Mouse (Mus musculus) CH12.LX (cell line): ENCODE measurements around the gene Tcp11l1. TPM values are rescaled to one million over a fixed set of nuclear protein-coding genes. Genes with fewer than 3 reads are reported as not detected.
A peak's percentile ranks its signal among the peaks of the same experiment; 100 is the strongest.

Experiments used
- DNase-seq: peaks from one replicate; pipeline ENCODE4 v3.0.0-alpha.2; 2013; ENCODE audit errors: extremely low read depth
- H3K27ac ChIP-seq: 2 replicates; pipeline ENCODE4 v1.5.1; 2012; ENCODE audit warnings: low read depth, mild to moderate bottlenecking, control low read depth, moderate library complexity; ENCODE audit not compliant: insufficient read depth
- H3K27me3 ChIP-seq: replicated peaks from 2 replicates; pipeline ENCODE3; 2012; ENCODE audit warnings: inconsistent platforms
- H3K36me3 ChIP-seq, 2 experiments: replicated peaks in 1 of 2; 2 replicates each; pipeline versions ENCODE3 to v1.6.1; 2012; ENCODE audit warnings: inconsistent platforms in 1 of 2, low read length in 1 of 2, mild to moderate bottlenecking in 1 of 2, mixed read lengths in 1 of 2, moderate library complexity in 1 of 2; ENCODE audit not compliant: control insufficient read depth in 1 of 2, insufficient read depth in 1 of 2
- H3K4me1 ChIP-seq, 2 experiments: 2 replicates each; pipeline ENCODE4 v1.6.1; 2012; ENCODE audit warnings: inconsistent platforms in 1 of 2, moderate library complexity in 1 of 2; ENCODE audit not compliant: insufficient read depth in 2 of 2, control insufficient read depth in 1 of 2
- H3K4me2 ChIP-seq: 2 replicates; pipeline ENCODE4 v1.6.1; 2012; ENCODE audit warnings: low read depth, mild to moderate bottlenecking, control low read depth; ENCODE audit not compliant: poor library complexity, insufficient read depth, severe bottlenecking
- H3K4me3 ChIP-seq, 3 experiments: fragments of 150-350 bp in 1 of 3; sonication (generic) in 1 of 3; replicated peaks in 1 of 3; 2 replicates each; pipeline versions ENCODE3 to v1.5.1; 2011 to 2012; ENCODE audit warnings: low read depth in 2 of 3, low read length in 2 of 3, mild to moderate bottlenecking in 2 of 3, moderate library complexity in 2 of 3, control low read depth in 1 of 3, improper control_type of control experiment in 1 of 3, inconsistent platforms in 1 of 3, mixed read lengths in 1 of 3; ENCODE audit not compliant: poor library complexity in 1 of 3
- H3K79me2 ChIP-seq: replicated peaks from 2 replicates; pipeline ENCODE4 v1.6.1; 2012; ENCODE audit warnings: mild to moderate bottlenecking, moderate library complexity; ENCODE audit not compliant: control insufficient read depth, poor library complexity, insufficient read depth, severe bottlenecking; ENCODE audit errors: extremely low read depth
- H3K9ac ChIP-seq: 2 replicates; pipeline ENCODE4 v1.6.1; 2012; ENCODE audit warnings: low read depth, mild to moderate bottlenecking, control low read depth, moderate library complexity; ENCODE audit not compliant: insufficient read depth
- H3K9me3 ChIP-seq: replicated peaks from 2 replicates; pipeline ENCODE3; 2012; ENCODE audit warnings: low read length, inconsistent platforms, mixed read lengths
- BHLHE40 ChIP-seq: IDR thresholded peaks from 2 replicates; pipeline ENCODE4 v1.6.1; 2011; ENCODE audit warnings: mild to moderate bottlenecking, low read depth, low read length, improper control_type of control experiment
- CTCF ChIP-seq, 2 experiments: IDR thresholded peaks in 1 of 2; conservative IDR thresholded peaks in 1 of 2; 2 replicates each; pipeline ENCODE4 v1.5.1; 2011 to 2012; ENCODE audit warnings: low read depth in 2 of 2, low read length in 2 of 2, improper control_type of control experiment in 1 of 2, inconsistent platforms in 1 of 2, mild to moderate bottlenecking in 1 of 2, moderate library complexity in 1 of 2
- HCFC1 ChIP-seq: IDR thresholded peaks from 2 replicates; pipeline ENCODE4 v1.6.1; 2012; ENCODE audit warnings: low read depth, mild to moderate bottlenecking, inconsistent platforms, low read length, improper control_type of control experiment
- IRF4 ChIP-seq: IDR thresholded peaks from 2 replicates; pipeline ENCODE4 v1.6.1; 2014; ENCODE audit warnings: low read depth, mild to moderate bottlenecking, inconsistent platforms, low read length, improper control_type of control experiment
- JUN ChIP-seq: IDR thresholded peaks from 2 replicates; pipeline ENCODE4 v1.6.1; 2011; ENCODE audit warnings: low read depth, mild to moderate bottlenecking, low read length, improper control_type of control experiment, moderate library complexity; ENCODE audit not compliant: insufficient read depth
- JUND ChIP-seq: conservative IDR thresholded peaks from 2 replicates; pipeline ENCODE4 v1.6.1; 2011; ENCODE audit warnings: low read depth, low read length, improper control_type of control experiment
- KAT2A ChIP-seq: IDR thresholded peaks from 2 replicates; pipeline ENCODE4 v1.6.1; 2012; ENCODE audit warnings: low read length, improper control_type of control experiment, inconsistent platforms; ENCODE audit not compliant: insufficient replicate concordance
- MAFK ChIP-seq: IDR thresholded peaks from 2 replicates; pipeline ENCODE4 v1.6.1; 2011; ENCODE audit warnings: low read length, improper control_type of control experiment; ENCODE audit not compliant: insufficient replicate concordance
- MAX ChIP-seq: IDR thresholded peaks from 2 replicates; pipeline ENCODE4 v1.6.1; 2011; ENCODE audit warnings: low read length, improper control_type of control experiment
- MAZ ChIP-seq: IDR thresholded peaks from 2 replicates; pipeline ENCODE4 v1.6.1; 2012; ENCODE audit warnings: low read depth, mild to moderate bottlenecking, inconsistent platforms, low read length, improper control_type of control experiment, moderate library complexity
- MYC ChIP-seq: IDR thresholded peaks from 2 replicates; pipeline ENCODE4 v1.6.1; 2011; ENCODE audit warnings: low read depth, mild to moderate bottlenecking, improper control_type of control experiment, low read length
- NRF1 ChIP-seq: IDR thresholded peaks from 2 replicates; pipeline ENCODE4 v1.6.1; 2014; ENCODE audit warnings: low read depth, mild to moderate bottlenecking, inconsistent platforms, low read length, improper control_type of control experiment, moderate library complexity
- PAX5 ChIP-seq: IDR thresholded peaks from 2 replicates; pipeline ENCODE4 v1.6.1; 2012; ENCODE audit warnings: low read length, inconsistent platforms, mixed read lengths
- POLR2A ChIP-seq: IDR thresholded peaks from 2 replicates; pipeline ENCODE4 v1.6.1; 2011; ENCODE audit warnings: low read depth, mild to moderate bottlenecking, improper control_type of control experiment, low read length
- POLR2AphosphoS2 ChIP-seq: IDR thresholded peaks from 2 replicates; pipeline ENCODE4 v1.6.1; 2011; ENCODE audit warnings: low read depth, low read length, improper control_type of control experiment
- RAD21 ChIP-seq: IDR thresholded peaks from 2 replicates; pipeline ENCODE4 v1.6.1; 2011; ENCODE audit warnings: low read depth, mild to moderate bottlenecking, low read length, improper control_type of control experiment, moderate library complexity
- SIN3A ChIP-seq: IDR thresholded peaks from 2 replicates; pipeline ENCODE4 v1.6.1; 2012; ENCODE audit warnings: low read length, improper control_type of control experiment, inconsistent platforms
- SMC3 ChIP-seq: IDR thresholded peaks from 2 replicates; pipeline ENCODE4 v1.6.1; 2011; ENCODE audit warnings: low read depth, low read length, improper control_type of control experiment
- TCF12 ChIP-seq: IDR thresholded peaks from 2 replicates; pipeline ENCODE4 v1.6.1; 2014; ENCODE audit warnings: low read depth, mild to moderate bottlenecking, inconsistent platforms, low read length, improper control_type of control experiment
- USF1 ChIP-seq: IDR thresholded peaks from 2 replicates; pipeline ENCODE4 v1.6.1; 2014; ENCODE audit warnings: low read depth, mild to moderate bottlenecking, inconsistent platforms, low read length, improper control_type of control experiment
- ZNF384 ChIP-seq: IDR thresholded peaks from 2 replicates; pipeline ENCODE4 v1.6.1; 2012; ENCODE audit warnings: low read depth, low read length, improper control_type of control experiment, inconsistent platforms
- dilution Hi-C: fragments of 300-500 bp; cut with MboI; formaldehyde crosslinking; loops from 2 replicates; pipeline ENCODE4 v1.14.3; 2020; ENCODE audit warnings: low sequenced_read_pairs; ENCODE audit not compliant: extremely low pct_unique_long_range_greater_than_20kb, extremely low pct_ligation_motif_present
- in situ Hi-C: fragments of 300-500 bp; cut with MboI; formaldehyde crosslinking; loops from 3 replicates; pipeline ENCODE4 v1.14.3; 2019; ENCODE audit warnings: low sequenced_read_pairs, low pct_ligation_motif_present, low pct_unique_long_range_greater_than_20kb, mixed read lengths
- polyA plus RNA-seq: library from polyadenylated mRNA; unstranded; fragments of >175 nt; gene quantifications from 2 replicates; pipeline ENCODE4 v1.2.1, GENCODE M21; 2012; ENCODE audit warnings: low read depth; ENCODE audit not compliant: insufficient read length
- total RNA-seq, 2 experiments: library from RNA; depleted of rRNA; stranded (reverse); fragments of 300-350 nt in 1 of 2; fragments of >200 nt in 1 of 2; gene quantifications; 2 replicates each; pipeline ENCODE4 v1.2.3; 2012 to 2014

Gene Tcp11l1
- 10.1 and 11.7 TPM in 2 replicates for total RNA-seq (2012; rRNA removed)
- total RNA-seq (2014; rRNA removed) = 1.1 and 2.9 TPM in 2 replicates
- polyA plus RNA-seq = 3.6 and 3.8 TPM in 2 replicates

DNA sequence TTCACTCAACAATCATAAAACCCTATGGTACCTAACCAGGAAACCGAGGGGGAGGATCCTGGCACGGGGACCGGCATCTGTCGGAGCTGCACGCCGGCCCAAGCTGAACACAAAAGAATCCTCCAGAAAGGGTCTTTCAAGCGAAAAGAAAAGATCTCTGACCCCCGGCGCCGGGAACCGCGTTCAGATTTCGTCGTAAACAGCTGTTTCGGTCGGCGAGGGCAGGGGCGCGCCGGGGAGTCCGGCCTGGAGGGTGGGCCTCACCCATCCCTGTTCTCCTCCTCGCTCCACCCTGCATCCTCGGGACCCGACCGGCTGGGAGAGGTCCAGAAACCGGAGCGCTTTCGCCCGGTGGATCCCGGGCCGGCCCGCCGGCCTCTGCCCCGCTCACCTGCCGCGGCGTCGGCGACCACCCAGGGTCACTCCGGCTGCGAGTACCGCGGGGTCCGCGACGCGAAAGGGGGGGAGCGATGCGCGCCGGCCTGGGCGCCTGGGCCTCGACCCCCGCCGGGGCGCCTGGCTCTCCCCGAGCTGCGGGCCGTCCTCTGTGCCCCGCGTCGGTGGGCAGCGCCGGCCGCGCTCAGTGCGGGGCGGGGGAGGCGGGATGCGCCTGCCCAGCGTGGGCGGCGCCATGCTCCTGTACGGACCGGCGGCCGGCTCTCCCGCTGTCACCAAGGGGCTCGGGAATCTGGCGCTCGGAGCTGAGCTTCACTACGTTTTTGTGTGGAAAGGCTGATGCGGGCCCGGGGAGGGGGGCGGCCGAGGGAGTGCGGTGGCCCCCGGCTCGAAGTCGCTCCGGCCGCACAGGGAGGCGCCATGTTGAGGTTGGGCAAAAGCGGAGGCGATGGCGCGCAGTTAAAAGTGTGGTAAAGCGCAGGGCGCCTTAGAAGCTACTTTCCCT lies at the start of gene Tcp11l1:
Tcp11l1 (minus strand) TSS at position 585 of the 901 bp plus-strand sequence.
- dilution Hi-C loops = no loop called here

DNA sequence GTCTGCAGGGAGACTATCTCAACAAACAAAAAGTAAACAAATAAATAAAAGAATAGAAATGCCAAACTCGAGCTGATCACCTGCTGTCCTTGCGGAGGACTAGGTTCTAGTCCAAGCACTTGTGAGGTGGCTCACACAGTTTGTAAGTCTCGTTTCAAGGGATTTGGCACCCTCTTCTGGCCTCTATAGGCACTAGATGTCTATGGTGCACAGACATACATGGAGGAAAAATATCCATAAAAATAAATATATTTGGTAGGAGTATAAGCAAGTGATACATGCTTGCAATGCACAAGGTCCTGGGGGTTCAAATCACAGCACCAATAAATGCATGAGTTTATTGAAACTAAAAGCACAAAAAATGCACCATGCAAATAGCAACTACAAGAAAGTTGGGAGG lies 38.6 kb upstream of the Tcp11l1 start:
- no peaks in the 10 kb centered on the region for H3K9me3 ChIP-seq
- in situ Hi-C loops = no loop called here
- no peak overlapping the region for H3K27ac ChIP-seq
- TF ChIP-seq CTCF (conservative IDR thresholded peaks at IDR 0.05 in 1 of 2, IDR thresholded peaks at IDR 0.05 in 1 of 2; ENCODE audit: low read depth in 2 of 2, low read length in 2 of 2) (peak; percentile 22 to 77; a peak in 2 of 4 replicates), MAX (no peak), TCF12 (no peak), SMC3 (peak; percentile 75), PAX5 (no peak), JUN (no peak), USF1 (no peak), MAZ (no peak), RAD21 (peak; percentile 82), IRF4 (no peak)
- TF ChIP-seq, all 38 proteins: peak for 3
- Histone ChIP-seq H3K9ac (no peak overlapping the region), H3K36me3 (peaks cover 0 to 3% of the 10 kb centered on the region in 2 experiments), H3K4me2 (no peak overlapping the region), H3K4me1 (peaks cover 7 to 11% of the 10 kb centered on the region in 2 experiments), H3K79me2 (no peaks in the 10 kb centered on the region), H3K4me3 (no peak overlapping the region), H3K27me3 (no peaks in the 10 kb centered on the region)
- dilution Hi-C loops = no loop called here
- peak; percentile 49 for DNase-seq

More for the DNA sequence above, at the start of gene Tcp11l1:
- Histone ChIP-seq H3K9ac (peak within 1 kb of the TSS; percentile 68), H3K4me2 (peak within 1 kb of the TSS; percentile 59), H3K9me3 (no peaks in the 10 kb centered on the region), H3K27ac (no peak within 1 kb of the TSS; the same call in 1 of the 2 replicates), H3K4me1 (peaks cover 0 to 14% of the 10 kb centered on the region in 2 experiments; a peak in 3 of 4 replicates)
- DNase-seq = no peak
- TF ChIP-seq KAT2A = no peak
- TF ChIP-seq BHLHE40 = no peak
- TF ChIP-seq ZNF384 = no peak
- peak; percentile 64 for TF ChIP-seq NRF1
- no peak for TF ChIP-seq SIN3A
- no peak for TF ChIP-seq MAFK
- no peak for TF ChIP-seq MYC
- no peak for TF ChIP-seq JUND
- TF ChIP-seq HCFC1 = peak; percentile 36; the same call in 1 of the 2 replicates
- TF ChIP-seq TCF12 = peak; percentile 19; the same call in 1 of the 2 replicates
- no peak for TF ChIP-seq PAX5
- no peak for TF ChIP-seq USF1
- no peak for TF ChIP-seq POLR2AphosphoS2
- 0 out of 2 replicates have a peak, but pooled peaks have one; percentile 37 for TF ChIP-seq POLR2A
- TF ChIP-seq, all 38 proteins: peak for 4
- H3K79me2 ChIP-seq = no peaks in the 10 kb centered on the region
- H3K27me3 ChIP-seq = no peaks in the 10 kb centered on the region
- peak within 1 kb of the TSS; percentile 44 to 72 (median 48) for H3K4me3 ChIP-seq
- no peaks in the 10 kb centered on the region for H3K36me3 ChIP-seq
- in situ Hi-C loops = no loop called here
